ENCODE assay signal across 15 mouse cellular contexts in genomic region chr2:93124866-93125467, GRCm38 (mm10).
"Had no signal": no experiment of that assay in that cellular context is flagged by ENCODE, and none has a peak within 500 bp of the region (broad histone marks: within the 10 kb centered on the region; RNA-seq: fewer than 3 reads in every experiment).

No protein-coding gene starts in this region.

- H3K9ac ChIP-seq: liver, embryonic 13.5 days; stomach, embryonic 15.5 days had no signal

- H3K9me3 ChIP-seq: liver, embryonic 13.5 days; stomach, embryonic 15.5 days had no signal

- H3K4me1 ChIP-seq: liver, embryonic 13.5 days had no signal

- H3K4me3 ChIP-seq: left cerebral cortex, adult 2 months; liver, embryonic 13.5 days; stomach, embryonic 15.5 days had no signal

- H3K4me2 ChIP-seq: liver, embryonic 13.5 days; midbrain, embryonic 11.5 days; stomach, embryonic 15.5 days had no signal

- H3K27me3 ChIP-seq: liver, embryonic 13.5 days; stomach, embryonic 15.5 days had no signal

- DNase-seq: kidney, adult 9 months; kidney, postnatal 25 days; layer of hippocampus, postnatal 36 days; liver, embryonic 13.5 days; lung, adult 2 months; lung, postnatal 14 days; lung, postnatal 4 days; midbrain, embryonic 14.5 days; retina, postnatal 1 day; right cerebral cortex, postnatal 25 days; spleen, adult 18-20 months; thymus, postnatal 25 days had no signal

- H3K36me3 ChIP-seq: liver, embryonic 13.5 days; stomach, embryonic 15.5 days had no signal

- H3K27ac ChIP-seq: left cerebral cortex, adult 2 months; liver, embryonic 13.5 days; stomach, embryonic 15.5 days had no signal
